Mouse (Mus musculus): ENCODE measurements at regions not wholly inside any gene's neighbourhood (a gene's known extent, or its start where the extent isn't known, plus 50 kb on each side); places are given as distances from the start of the nearest gene placed in this dataset.

DNA sequence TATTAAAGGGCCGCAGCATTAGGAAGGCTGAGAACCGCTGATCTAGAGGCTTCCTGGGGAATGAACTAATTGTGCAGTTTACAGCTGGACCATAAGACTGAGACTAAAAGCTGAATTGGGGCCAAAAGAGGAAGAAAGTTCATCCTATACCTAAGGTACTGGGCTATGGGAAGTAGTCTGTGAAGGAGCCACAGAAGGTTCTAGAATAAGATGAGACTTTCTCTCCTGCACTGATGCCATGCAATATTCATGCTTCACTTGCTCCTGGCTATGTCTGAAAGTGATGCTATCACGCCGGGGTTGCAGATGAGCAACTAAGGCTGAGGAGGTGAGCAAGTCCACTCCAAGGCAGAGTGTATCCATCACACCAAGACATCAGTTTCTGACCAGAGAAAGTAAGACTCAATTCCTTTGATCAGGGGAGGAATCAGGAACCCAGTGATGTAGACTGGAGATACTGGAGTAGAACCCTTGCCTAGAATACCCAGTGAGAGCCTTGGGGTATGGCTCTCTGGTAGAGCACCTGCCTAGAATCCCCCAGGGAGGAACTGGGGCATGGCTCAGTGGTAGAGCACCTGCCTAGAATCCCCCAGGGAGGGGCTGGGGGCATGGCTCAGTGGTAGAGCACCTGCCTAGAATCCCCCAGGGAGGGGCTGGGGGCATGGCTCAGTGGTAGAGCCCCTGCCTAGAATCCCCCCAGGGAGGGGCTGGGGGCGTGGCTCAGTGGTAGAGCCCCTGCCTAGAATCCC lies 51.9 kb upstream of the Myl10 start:
- 78% methylated on average over 5 of the region's 5 CpGs for WGBS
- no peak overlapping the region for H3K27ac ChIP-seq (ENCODE audit: insufficient read depth, low read depth, low read length)

DNA sequence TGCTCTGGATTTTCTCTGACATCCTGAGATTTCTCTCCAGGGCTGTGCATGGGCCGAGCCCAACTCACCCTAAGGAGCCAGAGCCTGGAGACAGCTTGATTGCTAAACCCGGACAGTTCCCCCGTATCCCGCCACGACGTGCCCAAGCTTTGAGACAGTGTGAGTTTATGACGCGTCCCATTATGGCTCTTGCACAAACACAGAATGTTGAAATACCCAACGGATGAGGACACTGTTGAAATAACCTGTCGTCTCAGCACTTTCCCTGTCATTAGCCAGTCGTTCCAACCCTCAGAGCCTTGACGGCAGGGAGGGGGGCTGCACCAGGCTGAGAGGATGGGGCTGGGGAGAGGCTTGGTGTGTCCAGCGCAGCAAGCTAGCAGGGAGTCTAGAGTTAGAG lies 50.7 kb upstream of the Myl10 start:
- Histone ChIP-seq H3K27ac (ENCODE audit: insufficient read depth, low read depth, low read length) (no peak overlapping the region), H3K4me1 (ENCODE audit: control insufficient read depth, insufficient read depth, low read length) (peaks cover 15% of the 10 kb centered on the region), H3K4me3 (ENCODE audit: insufficient read depth, low read depth, low read length) (no peak overlapping the region)
- TF ChIP-seq CTCF (IDR thresholded peaks at IDR 0.05; ENCODE audit: insufficient read depth, low read depth, low read length) (no peak), POLR2A (IDR thresholded peaks at IDR 0.05; ENCODE audit: insufficient read depth, low read depth, low read length) (no peak)
- WGBS = 85% methylated on average over 13 of the region's 13 CpGs

More for the DNA sequence above, 51.9 kb upstream of the Myl10 start:
- Histone ChIP-seq H3K4me1 (ENCODE audit: control insufficient read depth, insufficient read depth, low read length) (peaks cover 23% of the 10 kb centered on the region), H3K4me3 (ENCODE audit: insufficient read depth, low read depth, low read length) (no peak overlapping the region)
- TF ChIP-seq CTCF (IDR thresholded peaks at IDR 0.05; ENCODE audit: insufficient read depth, low read depth, low read length) (no peak), POLR2A (IDR thresholded peaks at IDR 0.05; ENCODE audit: insufficient read depth, low read depth, low read length) (no peak)
